Mouse (Mus musculus): ENCODE results near the gene Nhsl2. TPM values are rescaled to one million over a fixed set of nuclear protein-coding genes. Genes with fewer than 3 reads are reported as not detected.

The Nhsl2 gene
- polyA plus RNA-seq, 1 experiment from 2014 or later, result 11.8 TPM

DNA sequence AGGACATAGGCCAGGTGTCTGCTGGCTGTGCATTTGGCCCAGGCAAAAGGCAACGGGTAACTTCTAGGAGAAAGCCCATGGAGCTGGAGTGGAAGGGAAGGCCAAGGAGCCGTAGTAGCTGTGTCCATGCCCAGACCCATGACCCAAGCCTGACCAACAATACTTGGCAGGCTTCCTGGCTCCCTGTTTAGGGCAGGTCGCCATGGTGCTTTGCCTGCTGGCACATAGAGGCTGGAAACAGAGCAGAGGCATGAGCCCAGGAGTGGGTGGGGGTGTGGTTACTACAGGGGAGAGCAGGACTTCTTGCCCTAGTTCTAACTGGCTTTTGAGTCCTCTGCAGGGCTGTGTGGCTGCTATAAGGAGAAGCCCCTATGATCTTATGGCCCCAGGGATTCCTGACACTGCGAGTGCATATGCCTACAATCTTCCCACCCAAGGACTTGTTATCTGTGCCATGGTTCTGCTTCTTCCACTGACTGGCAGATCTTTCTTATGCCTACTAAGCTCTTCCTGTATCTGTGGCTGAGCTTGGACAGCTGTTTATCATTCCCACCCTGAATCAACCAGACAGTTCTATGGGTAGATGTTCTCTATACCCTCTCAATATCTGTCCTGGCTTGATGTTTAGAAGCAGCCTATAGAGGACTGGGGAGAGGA, 40.8 kb downstream of the Nhsl2 start:
- Histone ChIP-seq H3K9me3 (ENCODE audit: control insufficient read depth, low read length) (no peaks in the 10 kb centered on the region), H3K27me3 (ENCODE audit: control insufficient read depth, insufficient read depth, low read length) (0 out of 2 replicates have a peak, but pooled peaks cover 4% of the 10 kb centered on the region), H3K27ac (ENCODE audit: low read depth, low read length) (no peak overlapping the region), H3K4me2 (replicated peaks; ENCODE audit: low read depth, low read length) (no peak overlapping the region), H3K36me3 (ENCODE audit: control insufficient read depth, insufficient read depth, low read length) (no peaks in the 10 kb centered on the region), H3K4me1 (replicated peaks; ENCODE audit: control insufficient read depth, insufficient read depth, low read length) (no peaks in the 10 kb centered on the region), H3K4me3 (ENCODE audit: low read depth, low read length) (no peak overlapping the region), H3K9ac (ENCODE audit: low read depth, low read length) (no peak overlapping the region)
- ATAC-seq (ENCODE audit: low FRiP score) (no peak), DNase-seq (ENCODE audit: low spot score) (no peak)
- 88% methylated on average over 4 of the region's 4 CpGs for WGBS

- Histone ChIP-seq H3K9me3 (ENCODE audit: control insufficient read depth, low read length) (no peaks in the 10 kb centered on the region), H3K27me3 (ENCODE audit: control insufficient read depth, insufficient read depth, low read length) (peaks cover 6% of the 10 kb centered on the region; the same call in 1 of the 2 replicates), H3K4me1 (replicated peaks; ENCODE audit: control insufficient read depth, insufficient read depth, low read length) (no peaks in the 10 kb centered on the region), H3K36me3 (ENCODE audit: control insufficient read depth, insufficient read depth, low read length) (no peaks in the 10 kb centered on the region), H3K4me2 (replicated peaks; ENCODE audit: low read depth, low read length) (no peak overlapping the region), H3K27ac (ENCODE audit: low read depth, low read length) (no peak overlapping the region), H3K4me3 (ENCODE audit: low read depth, low read length) (no peak overlapping the region), H3K9ac (ENCODE audit: low read depth, low read length) (no peak overlapping the region)
- ATAC-seq (ENCODE audit: low FRiP score) (no peak), DNase-seq (ENCODE audit: low spot score) (no peak)
- 87% methylated on average over 7 of the region's 7 CpGs for WGBS
These were observed 44.6 kb downstream of the Nhsl2 start for GRCm38 (mm10) chrX:101893796-101894195.

- DNase-seq (ENCODE audit: low spot score), result no peak
- H3K9me3 ChIP-seq (ENCODE audit: control insufficient read depth, low read length), result no peaks in the 10 kb centered on the region
- 60% methylated on average over 4 of the region's 4 CpGs for WGBS
- H3K4me3 ChIP-seq (ENCODE audit: low read depth, low read length), result no peak overlapping the region
- peaks cover 8% of the 10 kb centered on the region for H3K27me3 ChIP-seq (ENCODE audit: control insufficient read depth, insufficient read depth, low read length)
- H3K4me1 ChIP-seq (replicated peaks; ENCODE audit: control insufficient read depth, insufficient read depth, low read length), result no peaks in the 10 kb centered on the region
- no peak overlapping the region for H3K9ac ChIP-seq (ENCODE audit: low read depth, low read length)
- no peak overlapping the region for H3K27ac ChIP-seq (ENCODE audit: low read depth, low read length)
- no peak for ATAC-seq (ENCODE audit: low FRiP score)
- no peaks in the 10 kb centered on the region for H3K36me3 ChIP-seq (ENCODE audit: control insufficient read depth, insufficient read depth, low read length)
- no peak overlapping the region for H3K4me2 ChIP-seq (replicated peaks; ENCODE audit: low read depth, low read length)
These were observed 49.2 kb downstream of the Nhsl2 start for GRCm38 (mm10) chrX:101898341-101898740.

- H3K9ac ChIP-seq (ENCODE audit: low read depth, low read length), result no peak overlapping the region
- no peak for ATAC-seq (ENCODE audit: low FRiP score)
- no peaks in the 10 kb centered on the region for H3K4me1 ChIP-seq (replicated peaks; ENCODE audit: control insufficient read depth, insufficient read depth, low read length)
- WGBS, result 57% methylated on average over 7 of the region's 7 CpGs
- H3K27me3 ChIP-seq (ENCODE audit: control insufficient read depth, insufficient read depth, low read length), result peaks cover 8% of the 10 kb centered on the region
- H3K27ac ChIP-seq (ENCODE audit: low read depth, low read length), result no peak overlapping the region
- H3K9me3 ChIP-seq (ENCODE audit: control insufficient read depth, low read length), result no peaks in the 10 kb centered on the region
- H3K36me3 ChIP-seq (ENCODE audit: control insufficient read depth, insufficient read depth, low read length), result no peaks in the 10 kb centered on the region
- no peak overlapping the region for H3K4me2 ChIP-seq (replicated peaks; ENCODE audit: low read depth, low read length)
- DNase-seq (ENCODE audit: low spot score), result no peak
- H3K4me3 ChIP-seq (ENCODE audit: low read depth, low read length), result no peak overlapping the region
These were observed 52.8 kb downstream of the Nhsl2 start for GRCm38 (mm10) chrX:101901806-101902490.

- Histone ChIP-seq H3K4me2 (replicated peaks; ENCODE audit: low read depth, low read length) (no peak overlapping the region), H3K36me3 (ENCODE audit: control insufficient read depth, insufficient read depth, low read length) (no peaks in the 10 kb centered on the region), H3K27me3 (ENCODE audit: control insufficient read depth, insufficient read depth, low read length) (peaks cover 8% of the 10 kb centered on the region), H3K4me3 (ENCODE audit: low read depth, low read length) (no peak overlapping the region), H3K9ac (ENCODE audit: low read depth, low read length) (no peak overlapping the region), H3K4me1 (replicated peaks; ENCODE audit: control insufficient read depth, insufficient read depth, low read length) (no peaks in the 10 kb centered on the region), H3K9me3 (ENCODE audit: control insufficient read depth, low read length) (no peaks in the 10 kb centered on the region), H3K27ac (ENCODE audit: low read depth, low read length) (no peak overlapping the region)
- DNase-seq (ENCODE audit: low spot score) (no peak), ATAC-seq (ENCODE audit: low FRiP score) (no peak)
- WGBS, result 78% methylated on average over 4 of the region's 4 CpGs
These were observed 53.4 kb downstream of the Nhsl2 start for GRCm38 (mm10) chrX:101902597-101902996.

DNA sequence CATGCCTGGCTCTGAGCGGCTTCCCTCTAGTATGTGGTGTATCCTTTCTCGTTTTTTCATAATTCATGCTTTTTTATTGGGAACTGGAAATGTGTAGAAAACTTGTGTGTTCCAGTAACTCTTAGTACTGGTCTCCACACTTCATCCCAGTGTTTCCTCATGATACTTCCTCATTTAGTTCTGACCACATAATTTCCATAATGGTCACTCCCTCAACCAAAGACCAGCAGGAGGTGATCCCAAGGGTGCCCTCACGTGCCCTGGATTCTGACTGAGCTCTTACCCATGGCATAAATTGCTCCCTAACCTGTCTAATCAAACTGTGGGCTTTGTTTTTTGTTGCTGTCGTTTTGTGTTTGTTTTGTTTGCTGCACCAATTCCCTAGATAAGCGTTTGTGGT, 58.1 kb downstream of the Nhsl2 start:
- Histone ChIP-seq H3K9ac (ENCODE audit: low read depth, low read length) (no peak overlapping the region), H3K4me2 (replicated peaks; ENCODE audit: low read depth, low read length) (no peak overlapping the region), H3K4me1 (replicated peaks; ENCODE audit: control insufficient read depth, insufficient read depth, low read length) (no peaks in the 10 kb centered on the region), H3K27ac (ENCODE audit: low read depth, low read length) (no peak overlapping the region), H3K36me3 (ENCODE audit: control insufficient read depth, insufficient read depth, low read length) (no peaks in the 10 kb centered on the region), H3K9me3 (ENCODE audit: control insufficient read depth, low read length) (no peaks in the 10 kb centered on the region), H3K27me3 (ENCODE audit: control insufficient read depth, insufficient read depth, low read length) (0 out of 2 replicates have a peak, but pooled peaks cover 2% of the 10 kb centered on the region), H3K4me3 (ENCODE audit: low read depth, low read length) (no peak overlapping the region)
- WGBS, result 61% methylated on average over 5 of the region's 5 CpGs
- ATAC-seq (ENCODE audit: low FRiP score), result no peak
- DNase-seq (ENCODE audit: low spot score), result no peak

DNA sequence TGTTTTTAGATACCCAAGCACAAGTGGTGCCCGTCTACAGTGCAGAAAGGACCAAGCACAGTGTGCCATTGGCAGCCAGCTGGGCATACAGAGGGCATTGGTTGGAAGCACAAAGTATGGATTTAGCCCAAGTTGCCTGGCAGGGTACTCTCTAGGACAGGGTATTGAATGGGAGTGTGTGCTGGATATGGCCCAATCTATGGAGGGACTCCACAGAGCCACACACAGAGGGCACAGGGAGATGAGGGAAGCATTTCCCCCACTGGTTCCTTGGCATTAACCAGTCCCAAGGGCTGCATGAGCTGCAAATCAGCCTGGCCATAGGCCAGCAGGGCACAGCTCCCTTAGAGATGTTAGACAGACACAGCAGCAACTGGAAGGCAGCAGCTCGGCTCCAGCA, 79.9 kb downstream of the Nhsl2 start:
- H3K4me2 ChIP-seq (replicated peaks; ENCODE audit: low read depth, low read length), result no peak overlapping the region
- peaks cover 7% of the 10 kb centered on the region; the same call in 1 of the 2 replicates for H3K27me3 ChIP-seq (ENCODE audit: control insufficient read depth, insufficient read depth, low read length)
- no peak for DNase-seq (ENCODE audit: low spot score)
- H3K4me1 ChIP-seq (replicated peaks; ENCODE audit: control insufficient read depth, insufficient read depth, low read length), result no peaks in the 10 kb centered on the region
- H3K9ac ChIP-seq (ENCODE audit: low read depth, low read length), result no peak overlapping the region
- no peaks in the 10 kb centered on the region for H3K36me3 ChIP-seq (ENCODE audit: control insufficient read depth, insufficient read depth, low read length)
- no peak for ATAC-seq (ENCODE audit: low FRiP score)
- H3K4me3 ChIP-seq (ENCODE audit: low read depth, low read length), result no peak overlapping the region
- H3K27ac ChIP-seq (ENCODE audit: low read depth, low read length), result no peak overlapping the region
- WGBS, result 91% methylated on average over 2 of the region's 2 CpGs
- H3K9me3 ChIP-seq (ENCODE audit: control insufficient read depth, low read length), result no peaks in the 10 kb centered on the region

GRCm38 (mm10) chrX:101930301-101930700, 81.1 kb downstream of the Nhsl2 start:
- no peaks in the 10 kb centered on the region for H3K36me3 ChIP-seq (ENCODE audit: control insufficient read depth, insufficient read depth, low read length)
- H3K4me2 ChIP-seq (replicated peaks; ENCODE audit: low read depth, low read length), result no peak overlapping the region
- no peaks in the 10 kb centered on the region for H3K9me3 ChIP-seq (ENCODE audit: control insufficient read depth, low read length)
- DNase-seq (ENCODE audit: low spot score), result no peak
- H3K27ac ChIP-seq (ENCODE audit: low read depth, low read length), result no peak overlapping the region
- H3K9ac ChIP-seq (ENCODE audit: low read depth, low read length), result no peak overlapping the region
- no peaks in the 10 kb centered on the region for H3K4me1 ChIP-seq (replicated peaks; ENCODE audit: control insufficient read depth, insufficient read depth, low read length)
- ATAC-seq (ENCODE audit: low FRiP score), result no peak
- peaks cover 7% of the 10 kb centered on the region; the same call in 1 of the 2 replicates for H3K27me3 ChIP-seq (ENCODE audit: control insufficient read depth, insufficient read depth, low read length)
- no peak overlapping the region for H3K4me3 ChIP-seq (ENCODE audit: low read depth, low read length)
- WGBS, result 87% methylated on average over 6 of the region's 6 CpGs

GRCm38 (mm10) chrX:101931016-101931415, 81.8 kb downstream of the Nhsl2 start:
- H3K9ac ChIP-seq (ENCODE audit: low read depth, low read length), result no peak overlapping the region
- H3K9me3 ChIP-seq (ENCODE audit: control insufficient read depth, low read length), result no peaks in the 10 kb centered on the region
- H3K4me3 ChIP-seq (ENCODE audit: low read depth, low read length), result no peak overlapping the region
- peaks cover 9% of the 10 kb centered on the region for H3K27me3 ChIP-seq (ENCODE audit: control insufficient read depth, insufficient read depth, low read length)
- WGBS, result 72% methylated on average over 5 of the region's 5 CpGs
- H3K4me1 ChIP-seq (replicated peaks; ENCODE audit: control insufficient read depth, insufficient read depth, low read length), result no peaks in the 10 kb centered on the region
- ATAC-seq (ENCODE audit: low FRiP score), result no peak
- DNase-seq (ENCODE audit: low spot score), result no peak
- H3K36me3 ChIP-seq (ENCODE audit: control insufficient read depth, insufficient read depth, low read length), result no peaks in the 10 kb centered on the region
- H3K27ac ChIP-seq (ENCODE audit: low read depth, low read length), result no peak overlapping the region
- no peak overlapping the region for H3K4me2 ChIP-seq (replicated peaks; ENCODE audit: low read depth, low read length)
